In the genomic region with DNA sequence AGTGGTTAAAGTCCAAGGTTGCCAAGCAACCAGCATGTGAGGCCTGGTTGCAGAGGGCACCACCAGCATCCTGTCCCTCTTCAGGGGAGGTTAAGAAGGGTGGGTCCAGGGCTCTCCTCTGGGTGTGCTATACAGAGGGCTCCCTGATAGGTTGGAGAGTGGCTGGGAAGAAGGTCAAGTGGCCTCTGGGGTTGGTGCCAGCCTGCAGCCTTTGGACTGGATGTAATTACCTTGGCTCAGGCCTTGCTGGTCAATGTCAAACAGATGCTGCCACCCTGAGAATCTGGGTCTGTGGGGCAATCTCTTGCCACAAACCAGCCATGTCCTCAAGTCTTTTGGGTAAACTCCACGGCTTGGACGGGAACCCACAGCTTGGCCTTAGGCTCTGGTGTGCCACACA, we compare ENCODE assay signal across 17 mouse cellular contexts. TPM values are rescaled to one million over a fixed set of nuclear protein-coding genes. Genes with fewer than 3 reads are reported as not detected.
DNase-seq lines count a peak whose midpoint lies in the region; TF ChIP-seq lines count a peak whose summit lies in the region.
"Had no signal": no experiment of that assay in that cellular context is flagged by ENCODE, and none has a peak within 500 bp of the region (broad histone marks: within the 10 kb centered on the region; RNA-seq: fewer than 3 reads in every experiment).

No protein-coding gene starts in this region.

- TF ChIP-seq CTCF in gastrocnemius, adult 2 months (IDR thresholded peaks at IDR 0.05), result no peak
- no peak for TF ChIP-seq CTCF in kidney, adult 2 months (conservative IDR thresholded peaks at IDR 0.05; ENCODE audit: insufficient read depth, insufficient read length, low read depth, low read length)

- intact Hi-C loops in gastrocnemius, adult 2 months (cut with DNase I), result no loop called here

- peaks cover 12% of the 10 kb centered on the region; the same call in 1 of the 2 replicates for H3K4me1 ChIP-seq in kidney, adult 2 months (ENCODE audit: control insufficient read depth, insufficient read depth, low read length)
- H3K4me1 ChIP-seq: heart, embryonic 13.5 days; liver, embryonic 15.5 days had no signal

- H3K36me3 ChIP-seq in kidney, adult 2 months (ENCODE audit: control insufficient read depth, insufficient read depth, low read length), result no peaks in the 10 kb centered on the region
- H3K36me3 ChIP-seq: heart, embryonic 13.5 days; hindbrain, embryonic 13.5 days; liver, embryonic 15.5 days; midbrain, embryonic 12.5 days had no signal

- H3K4me3 ChIP-seq in gastrocnemius, adult 2 months, result no peak overlapping the region
- H3K4me3 ChIP-seq in kidney, adult 2 months (ENCODE audit: insufficient read depth, low read depth, low read length), result no peak overlapping the region
- H3K4me3 ChIP-seq: heart, embryonic 13.5 days; hindbrain, embryonic 13.5 days; liver, embryonic 15.5 days; midbrain, embryonic 12.5 days; myocyte had no signal

- TF ChIP-seq POLR2A in kidney, adult 2 months (IDR thresholded peaks at IDR 0.05; ENCODE audit: low read depth, low read length), result no peak

- 82% methylated on average over 2 of the region's 2 CpGs for WGBS in kidney, adult 2 months

- peak; percentile 67 for DNase-seq in gastrocnemius, adult 2 months
- no peak for DNase-seq in gastrocnemius, postnatal 4 days (ENCODE audit: low spot score in 2 of 2)
- peak; percentile 79 for DNase-seq in kidney, adult 2 months
- DNase-seq in kidney, postnatal 4 days, result no peak
- DNase-seq in adrenal gland, postnatal 14 days, result peak; percentile 66
- peak; percentile 45 for DNase-seq in fibroblast of lung, adult 2 months (ENCODE audit: low read depth)
- no peak for DNase-seq in frontal cortex, postnatal 36 days (ENCODE audit: low spot score in 2 of 2)
- DNase-seq: cerebellum, adult 11 months; forebrain, postnatal 0 days; gastrocnemius, postnatal 14 days; right cerebral cortex, adult 18-20 months had no signal

- no peak overlapping the region for H3K27ac ChIP-seq in gastrocnemius, adult 2 months
- no peak overlapping the region for H3K27ac ChIP-seq in kidney, adult 2 months (ENCODE audit: insufficient read depth, low read depth, low read length)
- H3K27ac ChIP-seq: heart, embryonic 13.5 days; hindbrain, embryonic 13.5 days; liver, embryonic 15.5 days; midbrain, embryonic 12.5 days had no signal

- H3K27me3 ChIP-seq in kidney, adult 2 months (replicated peaks; ENCODE audit: control insufficient read depth, insufficient read depth, low read length), result no peaks in the 10 kb centered on the region
- H3K27me3 ChIP-seq: hindbrain, embryonic 13.5 days; liver, embryonic 15.5 days; midbrain, embryonic 12.5 days had no signal

RNA-seq across cellular contexts. Expression of gene Loxl4, which starts 11.2 kb away (rescaled TPM):
- 1 to 10 TPM; 1.5 to 3.9 TPM for total RNA-seq in gastrocnemius, adult 2 months (2021)
- 1 to 10 TPM; 1.5 to 2.4 TPM for total RNA-seq in gastrocnemius, postnatal 4 days (2021)
- polyA plus RNA-seq in kidney, adult 2 months (2012; rRNA removed), result 2.9 and 4.8 TPM in 2 replicates
- total RNA-seq in adrenal gland, postnatal 14 days (2021), result 1.8 and 1.9 TPM in 2 replicates
- total RNA-seq: neutrophil, adult 5-6 weeks had no signal

Comparison
In these comparisons a context has a peak if more than half of its experiments do, and no peak if none do; other contexts are left out.
1. DNase-seq: peak in gastrocnemius, adult 2 months (single experiment), kidney, adult 2 months (single experiment), adrenal gland, postnatal 14 days (single experiment) and fibroblast of lung, adult 2 months (single experiment); none in gastrocnemius, postnatal 4 days (0 of 2), kidney, postnatal 4 days (0 of 2) and frontal cortex, postnatal 36 days (0 of 2).